Mouse (Mus musculus) intestine, postnatal 0 days (tissue): ENCODE results near the gene Akr1b10. TPM values are rescaled to one million over a fixed set of nuclear protein-coding genes. Genes with fewer than 3 reads are reported as not detected.

Experiments
- ATAC-seq: fragments of 200-750 bp; cut with Nextera tagmentation; 2 replicates; pipeline ENCODE4 v1.8.0; 2017; ENCODE audit warnings: mild to moderate bottlenecking, moderate TSS enrichment, moderate library complexity
- H3K27ac ChIP-seq: fragments of 300-500 bp; sonication (generic); 2 replicates; pipeline ENCODE4 v1.5.1; 2014; ENCODE audit warnings: mild to moderate bottlenecking, low read depth, low read length, moderate library complexity
- H3K27me3 ChIP-seq: fragments of 300-500 bp; sonication (generic); replicated peaks from 2 replicates; pipeline ENCODE4 v1.6.1; 2014; ENCODE audit warnings: low read length, mixed read lengths; ENCODE audit not compliant: control insufficient read depth, insufficient read depth
- H3K36me3 ChIP-seq: fragments of 300-500 bp; sonication (generic); 2 replicates; pipeline ENCODE4 v1.6.1; 2014; ENCODE audit warnings: mild to moderate bottlenecking, moderate library complexity; ENCODE audit not compliant: control insufficient read depth, insufficient read depth
- H3K4me1 ChIP-seq: fragments of 300-500 bp; sonication (generic); replicated peaks from 2 replicates; pipeline ENCODE4 v1.6.1; 2014; ENCODE audit warnings: antibody characterized with exemption, low read length, mixed read lengths; ENCODE audit not compliant: control insufficient read depth, insufficient read depth
- H3K4me2 ChIP-seq: fragments of 300-500 bp; sonication (generic); replicated peaks from 2 replicates; pipeline ENCODE4 v1.6.1; 2014; ENCODE audit warnings: low read depth, mild to moderate bottlenecking, moderate library complexity
- H3K4me3 ChIP-seq: fragments of 300-500 bp; sonication (generic); 2 replicates; pipeline ENCODE4 v1.5.1; 2014; ENCODE audit warnings: low read depth, low read length
- H3K9ac ChIP-seq: fragments of 300-500 bp; sonication (generic); 2 replicates; pipeline ENCODE4 v1.6.1; 2014; ENCODE audit warnings: mild to moderate bottlenecking, low read depth, low read length
- H3K9me3 ChIP-seq: fragments of 300-500 bp; sonication (generic); 2 replicates; pipeline ENCODE4 v1.6.1; 2016; ENCODE audit warnings: mixed run types; ENCODE audit not compliant: control insufficient read depth
- CTCF ChIP-seq: sonication (generic); IDR thresholded peaks from 2 replicates; pipeline ENCODE4 v1.5.1; 2016; ENCODE audit warnings: low read depth, mild to moderate bottlenecking, control low read depth, antibody characterized with exemption, moderate library complexity
- WGBS: fragments of 180-500 bp; shearing (Covaris S2); extraction: QIAGEN DNeasy Blood & Tissue Kit; methylation state at CpG from one replicate; pipeline ENCODE4 v1.1.7; 2014; 5-methylcytosine and 5-hydroxymethylcytosine counted together
- polyA plus RNA-seq: library from polyadenylated mRNA; unstranded; fragments of >200 nt; fragmentation: Nextera tagmentation; extraction: Ambion mirVana; gene quantifications from 2 replicates; pipeline ENCODE4 v1.2.1, GENCODE M21; 2015

The Akr1b10 gene
- polyA plus RNA-seq, 1 experiment from 2014 or later, result 10.5 TPM

GRCm38 (mm10) chr6:34439006-34439405, 55.0 kb downstream of the Akr1b10 start:
- Histone ChIP-seq H3K27me3 (no peaks in the 10 kb centered on the region), H3K4me1 (no peaks in the 10 kb centered on the region), H3K9ac (no peak overlapping the region), H3K27ac (no peak overlapping the region), H3K4me2 (no peak overlapping the region), H3K36me3 (no peaks in the 10 kb centered on the region), H3K9me3 (no peaks in the 10 kb centered on the region), H3K4me3 (no peak overlapping the region)
- no peak for TF ChIP-seq CTCF
- ATAC-seq, result no peak
- WGBS, result 65% methylated on average over 2 of the region's 2 CpGs

DNA sequence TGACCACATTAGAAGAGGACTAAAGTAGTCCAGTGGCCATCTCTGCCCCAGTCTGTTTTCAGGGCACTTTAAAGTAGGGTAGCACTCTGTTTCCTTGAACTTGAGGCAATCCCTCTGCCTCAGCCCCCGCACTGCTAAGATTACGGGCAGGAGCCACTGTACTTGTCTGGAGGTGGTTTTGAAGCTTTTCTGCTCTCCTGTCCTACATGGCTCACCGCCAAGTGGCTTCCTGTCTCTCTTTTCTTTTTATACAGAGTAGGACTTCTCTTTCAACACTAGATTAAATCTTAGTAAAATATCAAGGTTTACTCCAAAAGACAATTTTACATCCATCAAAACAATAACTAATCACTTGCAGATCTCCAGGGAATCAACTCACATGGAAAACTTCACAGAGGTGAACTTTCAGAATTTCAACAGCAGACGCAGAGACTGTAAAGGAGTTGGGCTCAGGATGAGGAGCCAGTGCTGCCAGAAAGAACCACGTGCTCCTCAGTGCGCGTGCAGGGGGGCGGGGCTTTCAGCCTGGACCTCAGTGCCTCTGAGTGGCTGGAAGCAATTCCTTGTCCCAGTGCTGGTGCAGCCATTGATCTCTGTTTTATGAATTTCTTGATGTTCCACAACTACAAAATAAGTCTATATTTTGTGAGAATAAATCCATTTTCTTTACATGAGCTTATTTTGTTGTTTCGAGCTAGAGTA, 57.7 kb downstream of the Akr1b10 start:
- no peak for ATAC-seq
- Histone ChIP-seq H3K36me3 (no peaks in the 10 kb centered on the region), H3K27me3 (no peaks in the 10 kb centered on the region), H3K27ac (no peak overlapping the region), H3K9ac (no peak overlapping the region), H3K4me1 (no peaks in the 10 kb centered on the region), H3K4me2 (no peak overlapping the region), H3K4me3 (no peak overlapping the region), H3K9me3 (no peaks in the 10 kb centered on the region)
- TF ChIP-seq CTCF, result no peak
- WGBS, result 60% methylated on average over 9 of the region's 9 CpGs

DNA sequence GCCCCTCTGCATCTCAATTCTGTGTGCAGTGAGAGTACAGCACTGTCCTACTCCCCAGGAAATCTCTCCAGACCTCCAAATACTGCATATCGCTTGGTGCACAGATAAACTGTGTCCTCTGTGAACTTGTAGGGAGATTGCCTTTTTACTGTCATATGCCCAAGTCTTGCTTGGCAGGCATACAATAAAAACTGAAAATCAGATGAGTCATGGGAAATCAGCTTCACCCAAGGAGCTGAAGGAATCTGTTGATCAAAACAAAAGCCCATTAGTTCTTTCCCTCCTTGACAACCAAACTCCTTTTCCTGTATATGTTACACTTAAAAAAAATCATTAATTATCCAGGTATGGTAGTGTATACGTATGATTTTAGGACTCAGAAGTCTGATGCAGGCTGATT, 59.8 kb downstream of the Akr1b10 start:
- no peak for ATAC-seq
- no peak overlapping the region for H3K4me3 ChIP-seq
- no peak overlapping the region for H3K4me2 ChIP-seq
- H3K9ac ChIP-seq, result no peak overlapping the region
- H3K27me3 ChIP-seq, result no peaks in the 10 kb centered on the region
- H3K9me3 ChIP-seq, result no peaks in the 10 kb centered on the region
- H3K27ac ChIP-seq, result no peak overlapping the region
- H3K36me3 ChIP-seq, result no peaks in the 10 kb centered on the region
- TF ChIP-seq CTCF, result no peak
- 67% methylated on average over 2 of the region's 2 CpGs for WGBS
- H3K4me1 ChIP-seq, result no peaks in the 10 kb centered on the region

Other genes with a start within 250 kb of the Akr1b10 start
- gene Slc35b4, start 207.1 kb upstream of the Akr1b10 start, polyA plus RNA-seq, result 17.2 and 19.1 TPM in 2 replicates
- gene Akr1b3, start 66.7 kb upstream of the Akr1b10 start, polyA plus RNA-seq, result 69.4 and 72.9 TPM in 2 replicates
- gene Akr1b8, start 30.1 kb upstream of the Akr1b10 start, polyA plus RNA-seq, result 5.8 and 6.5 TPM in 2 replicates
- gene Akr1b7, start 28.1 kb downstream of the Akr1b10 start, polyA plus RNA-seq, result 5.3 and 6.5 TPM in 2 replicates
- 70.8 and 73.1 TPM in 2 replicates for gene Bpgm, start 92.0 kb downstream of the Akr1b10 start, polyA plus RNA-seq
- 239 and 283 TPM in 2 replicates for gene Cald1, start 214.3 kb downstream of the Akr1b10 start, polyA plus RNA-seq